Mouse (Mus musculus) layer of hippocampus, postnatal 10 days (tissue): ENCODE results near the gene Srsf3. TPM values are rescaled to one million over a fixed set of nuclear protein-coding genes. Genes with fewer than 3 reads are reported as not detected.

Experiments
- DNase-seq, 2 experiments: peaks; one replicate each; pipeline ENCODE4 v3.0.0; 2021; ENCODE audit warnings: low spot score in 2 of 2
- total RNA-seq, 2 experiments: library from RNA; stranded (reverse); gene quantifications; 2 replicates each; pipeline ENCODE4 v1.2.3; 2021

The Srsf3 gene
- total RNA-seq, 2 experiments from 2014 or later = 179 to 207 TPM

- DNase-seq = no peak
Observed at GRCm38 (mm10) chr17:29044925-29045319, 12.5 kb downstream of the Srsf3 start.

DNA sequence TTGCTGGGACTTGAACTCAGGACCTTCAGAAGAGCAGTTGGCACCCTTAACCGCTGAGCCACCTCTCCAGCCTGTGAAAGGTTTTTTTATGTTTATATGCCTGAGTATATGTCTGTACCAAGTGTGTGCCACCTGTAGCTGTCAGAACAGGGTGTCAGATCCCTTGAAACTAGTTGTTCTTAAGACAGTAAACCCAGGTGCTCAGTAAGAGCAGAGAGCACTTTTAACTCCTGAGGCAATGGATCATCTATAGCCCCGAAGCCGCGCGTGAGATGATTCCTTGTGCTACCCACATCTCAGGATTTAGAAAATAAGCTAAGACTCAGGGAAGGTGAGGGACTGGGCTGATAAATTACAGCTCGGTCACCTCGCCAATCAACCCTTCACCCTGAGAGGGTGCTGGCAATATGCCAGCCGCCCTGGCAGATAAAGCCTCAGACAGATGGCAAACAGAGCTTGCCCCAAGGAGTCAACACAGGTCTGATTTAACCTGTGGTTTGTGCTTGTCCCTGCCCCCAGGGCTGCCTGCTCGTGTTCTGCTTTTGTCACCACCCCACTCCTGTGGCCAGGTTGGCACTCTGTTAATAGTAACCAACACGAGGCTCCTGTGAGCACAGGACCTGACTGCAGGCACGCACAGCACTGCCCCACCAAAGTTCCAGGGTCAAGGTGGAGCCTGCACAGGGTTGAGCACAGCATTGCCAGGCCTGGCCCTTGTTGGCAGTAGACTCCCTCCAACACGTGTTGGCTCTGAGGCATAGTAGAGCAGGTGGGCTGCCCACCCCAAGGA is 13.5 kb downstream of the Srsf3 start:
- no peak for DNase-seq

GRCm38 (mm10) chr17:29046863-29047262 is 14.4 kb downstream of the Srsf3 start:
- DNase-seq = no peak

GRCm38 (mm10) chr17:29047697-29048514 is 15.5 kb downstream of the Srsf3 start:
- DNase-seq = no peak

- DNase-seq = peak; percentile 96 to 97
Observed at GRCm38 (mm10) chr17:29048748-29049507, 16.5 kb downstream of the Srsf3 start.

DNA sequence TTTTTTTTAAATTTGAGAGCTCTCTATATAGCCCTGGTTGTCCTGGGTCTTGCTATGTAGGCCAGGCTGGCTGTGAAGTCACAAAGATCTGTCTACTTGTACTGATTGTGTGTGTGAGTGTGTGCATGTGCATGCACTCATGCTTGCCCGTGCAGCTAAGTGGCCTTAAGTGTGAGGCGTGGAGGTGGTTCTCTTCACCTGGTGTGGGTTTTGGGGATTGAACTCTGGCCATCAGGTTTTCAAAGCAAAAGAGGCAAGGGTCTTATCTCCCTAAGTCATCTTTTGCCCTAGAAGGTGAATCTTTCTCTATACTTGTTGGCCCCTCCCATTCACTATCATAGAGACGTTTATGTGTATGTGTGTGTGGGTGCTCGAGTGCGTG is 17.1 kb downstream of the Srsf3 start:
- no peak for DNase-seq

DNA sequence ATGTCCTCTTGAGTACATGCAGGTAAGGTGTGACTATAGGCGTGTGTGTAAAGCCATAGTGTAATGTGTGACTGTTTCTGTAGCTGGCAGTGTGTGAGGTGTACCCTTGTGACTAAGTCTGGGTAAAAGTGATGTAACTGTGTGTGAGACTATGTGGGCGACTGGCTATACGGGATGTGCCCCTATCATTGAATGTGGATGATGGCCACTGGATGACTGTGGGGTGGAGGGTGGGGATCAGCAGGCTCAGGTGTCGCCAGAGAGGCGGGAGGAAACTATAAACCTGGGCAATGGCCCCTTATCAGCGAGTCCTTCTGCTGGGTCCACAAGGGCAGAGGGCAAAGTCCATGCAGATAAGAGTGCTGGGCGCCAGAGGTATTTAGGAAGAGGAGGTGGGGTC is 17.5 kb downstream of the Srsf3 start:
- DNase-seq = no peak

DNA sequence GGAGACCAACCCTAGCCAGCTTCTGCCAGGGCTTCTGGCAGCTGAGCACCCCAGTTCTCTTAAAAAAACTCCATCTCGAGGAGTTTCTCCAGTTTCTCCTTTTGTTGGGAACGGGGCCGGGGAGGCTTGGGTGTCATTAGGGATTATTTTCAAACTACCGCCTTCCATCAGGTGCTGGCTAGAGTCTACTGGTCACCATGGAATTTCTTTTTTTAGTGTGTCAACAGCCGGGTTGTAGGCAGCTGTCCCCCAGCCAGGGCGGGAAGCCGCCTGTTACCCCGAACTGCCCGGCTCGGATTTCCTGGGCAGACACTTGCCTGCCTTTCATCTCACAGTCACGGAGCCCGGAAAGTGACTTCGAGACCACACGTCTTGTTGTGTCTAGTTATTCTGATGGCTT is 18.4 kb downstream of the Srsf3 start:
- peak; percentile 38 to 50 for DNase-seq

DNA sequence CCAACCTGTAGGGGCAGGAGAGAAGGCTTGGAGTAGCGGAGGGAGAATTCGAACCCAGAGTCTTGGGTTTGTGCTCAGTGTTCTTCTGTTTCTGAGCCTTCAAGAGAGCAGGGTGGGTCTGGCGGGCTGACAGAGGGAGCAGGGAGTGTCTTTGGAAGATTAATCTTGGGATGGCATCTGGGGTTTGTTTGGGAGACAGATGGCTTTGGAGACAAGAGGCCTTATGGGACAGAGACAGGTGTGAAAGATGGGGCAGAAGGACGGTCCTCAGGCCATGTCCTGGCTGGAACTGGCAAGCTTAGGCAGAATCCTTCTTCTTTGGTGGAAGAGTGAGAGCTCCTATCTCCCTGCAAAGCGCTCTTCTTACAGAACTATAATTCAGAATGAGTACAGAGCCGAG is 20.6 kb downstream of the Srsf3 start:
- no peak for DNase-seq

GRCm38 (mm10) chr17:29053841-29054240 is 21.4 kb downstream of the Srsf3 start:
- no peak for DNase-seq

DNA sequence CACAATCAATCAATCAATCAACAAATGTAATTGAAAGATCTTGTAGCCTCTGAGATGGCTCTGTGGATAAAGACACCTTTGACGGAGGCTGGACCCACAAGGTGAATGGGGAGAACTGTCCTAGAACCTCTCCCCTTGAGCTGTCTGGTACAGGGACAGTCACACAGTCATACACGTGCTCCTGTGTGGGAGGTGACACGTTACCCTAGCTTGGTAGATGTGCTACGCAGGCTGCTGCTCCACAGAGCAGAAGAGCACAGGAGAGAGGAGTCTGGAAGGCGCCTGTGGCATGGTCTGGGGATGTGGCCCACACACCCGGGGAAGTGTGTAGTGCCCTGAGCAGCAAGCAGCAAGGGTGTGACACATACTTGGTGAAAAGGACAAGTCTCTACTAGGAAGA is 22.0 kb downstream of the Srsf3 start:
- no peak for DNase-seq

- no peak for DNase-seq
Observed at GRCm38 (mm10) chr17:29055586-29055985, 23.2 kb downstream of the Srsf3 start.

DNA sequence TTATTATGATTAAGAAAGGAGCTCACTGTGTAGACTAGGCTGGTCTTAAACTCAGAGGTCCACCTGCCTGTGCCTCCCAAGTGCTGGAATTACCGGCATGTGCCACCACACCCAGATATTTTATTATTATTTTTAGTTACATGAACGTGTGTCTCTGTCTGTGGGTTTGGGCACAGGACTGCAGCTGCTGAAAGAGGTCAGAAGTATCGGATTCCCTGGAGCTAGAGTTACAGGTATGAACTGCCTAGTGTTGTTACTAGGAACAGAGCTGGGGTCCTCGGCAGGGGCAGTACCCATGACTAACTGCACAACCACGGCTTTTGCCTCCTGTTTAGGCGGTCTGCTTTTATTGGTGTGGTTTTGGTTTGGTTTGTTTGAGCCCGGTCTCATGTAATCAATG is 23.8 kb downstream of the Srsf3 start:
- no peak for DNase-seq

DNA sequence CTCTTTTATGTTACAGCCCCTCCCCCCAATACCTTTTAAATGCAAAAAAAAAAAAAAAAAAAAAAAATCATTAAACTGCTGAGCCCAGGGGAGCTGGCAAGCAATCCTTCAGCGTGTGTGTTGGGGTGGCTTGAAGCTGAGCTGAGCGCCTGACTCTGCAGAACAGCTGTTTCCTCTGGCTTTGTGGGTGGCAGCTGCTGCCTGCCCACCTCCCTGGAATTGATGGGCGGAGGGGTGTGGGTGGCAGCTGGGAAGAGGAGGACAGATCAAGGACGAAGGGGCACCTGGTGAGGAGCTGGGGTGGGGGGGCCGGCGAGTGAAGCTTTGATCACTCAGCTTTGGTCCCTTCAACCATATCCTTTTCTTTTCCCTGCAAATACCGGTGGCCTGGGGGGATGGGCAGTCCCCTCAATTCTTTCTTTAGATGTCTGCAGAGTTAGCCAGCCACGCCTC is 24.3 kb downstream of the Srsf3 start:
- DNase-seq = no peak

DNA sequence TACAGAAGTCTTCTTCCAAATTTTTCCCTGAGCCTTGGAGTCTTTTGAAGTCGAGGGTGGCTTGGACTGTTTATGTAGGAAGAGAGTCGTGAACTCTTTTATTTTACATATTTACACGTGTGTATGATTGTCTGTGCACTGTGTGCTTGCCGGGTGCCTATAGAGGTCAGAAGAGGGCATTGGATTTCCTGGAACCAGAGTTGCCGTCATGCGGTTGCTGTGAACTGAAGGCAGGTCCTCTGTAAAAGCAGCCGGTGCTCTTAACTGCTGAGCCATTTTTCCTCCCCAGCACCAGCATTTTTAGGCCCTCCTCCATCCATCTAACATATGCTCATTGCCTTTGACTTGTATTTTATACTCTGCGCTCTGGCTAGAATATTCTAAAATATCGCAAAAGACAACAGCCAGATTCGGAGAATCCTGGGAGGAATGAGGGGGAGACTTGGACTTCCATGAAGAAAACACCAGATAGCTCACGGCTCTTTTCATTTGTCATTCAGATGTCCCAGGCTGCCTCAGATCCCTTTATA is 25.0 kb downstream of the Srsf3 start:
- no peak for DNase-seq

DNA sequence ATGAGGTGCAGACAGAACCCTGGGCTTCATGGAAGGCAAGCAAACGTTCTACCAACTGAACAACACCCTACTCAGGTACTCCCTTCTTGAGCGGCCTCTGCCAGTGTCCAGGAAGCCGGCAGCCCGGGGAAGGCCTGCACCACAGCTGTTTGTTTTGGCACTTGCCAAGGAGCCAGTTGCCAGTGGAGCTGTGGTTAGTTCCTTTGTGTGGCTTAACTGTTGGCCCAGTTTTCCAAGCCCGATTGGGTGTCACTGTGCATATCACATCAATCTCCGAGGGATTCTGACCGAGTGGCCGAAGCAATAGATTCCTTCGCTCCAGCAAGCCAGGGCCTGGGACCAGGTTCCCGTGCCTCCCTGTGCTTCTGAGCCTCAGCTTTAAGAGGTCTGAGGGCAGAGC is 25.5 kb downstream of the Srsf3 start:
- peak in 1 of 2 experiments; percentile 43 for DNase-seq

GRCm38 (mm10) chr17:29058487-29058886 is 26.1 kb downstream of the Srsf3 start:
- no peak for DNase-seq

DNA sequence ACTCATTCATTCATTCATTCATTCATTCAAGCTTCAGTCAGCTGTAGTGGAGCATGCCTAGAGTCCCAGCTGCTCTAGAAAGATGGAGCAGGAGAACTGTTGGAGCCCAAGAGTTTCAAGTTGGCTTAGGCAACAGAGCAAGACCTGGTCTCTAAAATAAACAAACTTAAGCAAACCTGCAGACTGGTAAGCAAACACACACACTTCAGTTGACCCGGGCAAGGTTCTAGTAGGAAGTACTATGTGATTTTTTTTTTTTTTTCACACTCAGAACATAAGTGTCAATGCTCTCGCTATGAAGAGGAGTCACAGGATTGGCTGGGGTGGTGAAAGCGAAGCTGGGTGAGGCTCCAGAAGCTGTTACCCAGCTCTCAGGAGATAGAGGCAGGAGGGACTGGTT is 27.2 kb downstream of the Srsf3 start:
- DNase-seq = no peak

- DNase-seq = no peak
Observed at GRCm38 (mm10) chr17:29060946-29061345, 28.5 kb downstream of the Srsf3 start.

- DNase-seq = no peak
Observed at GRCm38 (mm10) chr17:29062119-29063035, 29.9 kb downstream of the Srsf3 start.
